Mouse (Mus musculus) midbrain, postnatal 0 days (tissue): Measurements from ENCODE around the gene Cacna1i. TPM values are rescaled to one million over a fixed set of nuclear protein-coding genes. Genes with fewer than 3 reads are reported as not detected.

Experiments
- ATAC-seq: fragments of 200-750 bp; cut with Nextera tagmentation; 2 replicates; pipeline ENCODE4 v1.8.0; 2017; ENCODE audit warnings: moderate number of reproducible peaks, mild to moderate bottlenecking, moderate TSS enrichment, moderate library complexity; ENCODE audit not compliant: low FRiP score
- DNase-seq: peaks from one replicate; pipeline ENCODE4 v3.0.0-alpha.2; 2015; ENCODE audit warnings: low spot score
- H3K27ac ChIP-seq: fragments of 300-500 bp; sonication (generic); 2 replicates; pipeline ENCODE4 v1.5.1; 2014; ENCODE audit warnings: low read depth, mild to moderate bottlenecking, low read length, mixed read lengths
- H3K27me3 ChIP-seq: fragments of 300-500 bp; sonication (generic); 2 replicates; pipeline ENCODE4 v1.6.1; 2014; ENCODE audit warnings: low read length, control low read depth, mixed read lengths; ENCODE audit not compliant: insufficient read depth
- H3K36me3 ChIP-seq: fragments of 300-500 bp; sonication (generic); 2 replicates; pipeline ENCODE4 v1.6.1; 2014; ENCODE audit warnings: low read length, control low read depth, mixed read lengths; ENCODE audit not compliant: insufficient read depth
- H3K4me1 ChIP-seq: fragments of 300-500 bp; sonication (generic); 2 replicates; pipeline ENCODE4 v1.6.1; 2014; ENCODE audit warnings: mild to moderate bottlenecking, control low read depth, antibody characterized with exemption, low read length, mixed read lengths; ENCODE audit not compliant: insufficient read depth
- H3K4me2 ChIP-seq: fragments of 300-500 bp; sonication (generic); 2 replicates; pipeline ENCODE4 v1.6.1; 2014; ENCODE audit warnings: low read depth, mild to moderate bottlenecking, low read length, mixed read lengths; ENCODE audit not compliant: poor library complexity, severe bottlenecking
- H3K4me3 ChIP-seq: fragments of 300-500 bp; sonication (generic); 2 replicates; pipeline ENCODE4 v1.5.1; 2014; ENCODE audit warnings: low read depth, mild to moderate bottlenecking, low read length, moderate library complexity
- H3K9ac ChIP-seq: fragments of 300-500 bp; sonication (generic); replicated peaks from 2 replicates; pipeline ENCODE4 v1.6.1; 2014; ENCODE audit warnings: mild to moderate bottlenecking, low read length, moderate library complexity, mixed read lengths; ENCODE audit not compliant: poor library complexity, severe bottlenecking
- H3K9me3 ChIP-seq: fragments of 300-500 bp; sonication (generic); 2 replicates; pipeline ENCODE4 v1.6.1; 2016; ENCODE audit warnings: low read length, control low read depth
- CTCF ChIP-seq: IDR thresholded peaks from 2 replicates; pipeline ENCODE4 v1.5.1; 2016; ENCODE audit warnings: antibody characterized with exemption, mild to moderate bottlenecking
- WGBS: fragments of 180-500 bp; shearing (Covaris S2); extraction: QIAGEN DNeasy Blood & Tissue Kit; methylation state at CpG from one replicate; pipeline ENCODE4 v1.1.7; 2014; 5-methylcytosine and 5-hydroxymethylcytosine counted together
- polyA plus RNA-seq: library from polyadenylated mRNA; unstranded; fragments of >200 nt; fragmentation: Nextera tagmentation; extraction: Ambion mirVana; gene quantifications from 2 replicates; pipeline ENCODE4 v1.2.1, GENCODE M21; 2015
- total RNA-seq: library from RNA; depleted of rRNA; stranded (reverse); fragments of >200 nt; gene quantifications from 2 replicates; pipeline ENCODE4 v1.2.3, GENCODE M21; 2014

Gene Cacna1i
- total and polyA plus RNA-seq, 2 experiments from 2014 or later = 1.1 to 14.6 TPM

DNA sequence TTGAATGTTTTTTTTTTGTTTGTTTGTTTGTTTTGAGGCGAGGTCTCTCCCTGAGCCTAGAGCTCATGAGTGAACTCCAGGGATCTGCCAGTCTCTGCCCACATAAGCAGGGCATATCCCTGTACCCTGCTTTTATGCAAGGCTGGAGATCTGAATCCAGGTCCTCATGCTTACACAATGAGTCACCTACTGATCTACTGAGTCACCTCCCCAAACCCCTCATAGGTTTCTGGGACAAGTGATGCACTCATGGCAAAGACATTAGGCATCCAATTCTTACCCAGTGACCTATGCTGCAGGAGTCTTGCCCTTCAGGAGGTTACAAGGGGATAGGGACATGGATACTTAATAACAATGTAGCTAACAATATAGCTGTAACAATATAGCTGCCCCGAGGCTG is 100.1 kb downstream of the Cacna1i start:
- 97% methylated on average over 2 of the region's 2 CpGs for WGBS
- H3K9me3 ChIP-seq = no peaks in the 10 kb centered on the region

DNA sequence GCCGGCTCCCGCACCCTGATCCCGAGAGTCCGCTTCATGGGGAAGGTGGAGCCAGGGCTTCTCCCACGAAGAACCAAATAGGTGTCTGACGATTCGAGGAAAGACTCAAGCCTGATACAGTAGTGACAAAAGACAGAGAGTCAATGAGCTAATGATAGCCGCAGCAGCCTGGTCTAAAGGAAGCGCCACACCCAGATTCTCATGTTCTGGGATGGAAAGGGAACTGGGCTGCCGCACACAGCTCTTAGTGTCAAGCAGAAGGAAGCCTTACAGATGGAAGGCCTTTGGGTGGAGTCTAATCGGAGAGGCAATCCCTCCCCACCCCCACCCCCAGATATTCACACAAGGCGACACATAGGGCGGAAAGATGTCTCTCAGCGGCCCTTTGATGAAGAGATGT is 104.8 kb downstream of the Cacna1i start:
- Histone ChIP-seq H3K4me2 (no peak overlapping the region), H3K9ac (no peak overlapping the region), H3K36me3 (peaks cover 5% of the 10 kb centered on the region), H3K4me1 (no peaks in the 10 kb centered on the region), H3K27ac (no peak overlapping the region), H3K27me3 (no peaks in the 10 kb centered on the region), H3K4me3 (no peak overlapping the region), H3K9me3 (no peaks in the 10 kb centered on the region)
- no peak for TF ChIP-seq CTCF
- no peak for DNase-seq
- 88% methylated on average over 14 of the region's 14 CpGs for WGBS
- no peak for ATAC-seq

More for the DNA sequence above, 100.1 kb downstream of the Cacna1i start:
- H3K4me1 ChIP-seq = no peaks in the 10 kb centered on the region
- ATAC-seq (no peak), DNase-seq (no peak)
- H3K27ac ChIP-seq = no peak overlapping the region
- H3K4me3 ChIP-seq = no peak overlapping the region
- H3K4me2 ChIP-seq = no peak overlapping the region
- no peak for TF ChIP-seq CTCF
- H3K36me3 ChIP-seq = peaks cover 3% of the 10 kb centered on the region; the same call in 1 of the 2 replicates
- no peaks in the 10 kb centered on the region for H3K27me3 ChIP-seq
- no peak overlapping the region for H3K9ac ChIP-seq

- Histone ChIP-seq H3K9me3 (no peaks in the 10 kb centered on the region), H3K4me3 (no peak overlapping the region), H3K9ac (no peak overlapping the region), H3K4me2 (no peak overlapping the region), H3K4me1 (no peaks in the 10 kb centered on the region), H3K27me3 (no peaks in the 10 kb centered on the region), H3K27ac (no peak overlapping the region), H3K36me3 (peaks cover 2% of the 10 kb centered on the region)
- ATAC-seq (no peak), DNase-seq (no peak)
- 83% methylated on average over 22 of the region's 22 CpGs for WGBS
- no peak for TF ChIP-seq CTCF
These were observed 108.0 kb downstream of the Cacna1i start for GRCm38 (mm10) chr15:80395035-80395434.

- WGBS = 82% methylated on average over 1 of the region's 1 CpGs
- ATAC-seq (no peak), DNase-seq (no peak)
These were observed 112.4 kb downstream of the Cacna1i start for GRCm38 (mm10) chr15:80399451-80399850.

GRCm38 (mm10) chr15:80401387-80401898 is 114.4 kb downstream of the Cacna1i start:
- peak; percentile 66 for DNase-seq
- Histone ChIP-seq H3K4me2 (no peak overlapping the region), H3K27me3 (no peaks in the 10 kb centered on the region), H3K4me1 (0 out of 2 replicates have a peak, but pooled peaks cover 4% of the 10 kb centered on the region), H3K4me3 (no peak overlapping the region), H3K9me3 (no peaks in the 10 kb centered on the region), H3K27ac (peak overlapping the region; percentile 47), H3K9ac (no peak overlapping the region), H3K36me3 (no peaks in the 10 kb centered on the region)
- TF ChIP-seq CTCF = no peak
- ATAC-seq = peak; percentile 68
- WGBS = 3% methylated on average over 2 of the region's 2 CpGs

More at GRCm38 (mm10) chr15:80399451-80399850, 112.4 kb downstream of the Cacna1i start:
- Histone ChIP-seq H3K27me3 (no peaks in the 10 kb centered on the region), H3K4me2 (no peak overlapping the region), H3K9me3 (no peaks in the 10 kb centered on the region), H3K27ac (no peak overlapping the region), H3K4me1 (0 out of 2 replicates have a peak, but pooled peaks cover 4% of the 10 kb centered on the region), H3K36me3 (peaks cover 2% of the 10 kb centered on the region; the same call in 1 of the 2 replicates), H3K9ac (no peak overlapping the region), H3K4me3 (no peak overlapping the region)
- no peak for TF ChIP-seq CTCF

DNA sequence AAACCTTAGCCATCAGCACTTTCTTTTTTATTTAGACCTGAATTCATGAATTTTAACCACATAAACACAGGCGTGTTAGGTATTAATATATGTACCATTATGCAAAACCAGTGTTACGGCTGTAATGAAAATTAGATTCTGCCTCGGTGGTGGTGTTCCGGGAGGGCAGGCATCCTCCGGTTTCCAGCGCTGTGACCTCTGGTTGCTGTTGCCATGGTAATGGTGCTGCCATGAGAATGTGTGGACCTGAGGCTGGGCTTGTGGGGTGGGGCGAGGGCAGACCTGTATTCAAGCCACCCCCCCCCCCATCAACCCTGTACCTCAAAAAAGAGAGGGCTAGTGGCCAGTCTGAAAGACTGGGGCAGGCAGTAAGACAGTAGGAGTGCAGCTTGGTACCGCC is 114.9 kb downstream of the Cacna1i start:
- Histone ChIP-seq H3K9ac (no peak overlapping the region), H3K4me3 (no peak overlapping the region), H3K27ac (no peak overlapping the region), H3K9me3 (no peaks in the 10 kb centered on the region), H3K4me2 (no peak overlapping the region), H3K4me1 (0 out of 2 replicates have a peak, but pooled peaks cover 4% of the 10 kb centered on the region), H3K27me3 (no peaks in the 10 kb centered on the region), H3K36me3 (no peaks in the 10 kb centered on the region)
- WGBS = 22% methylated on average over 8 of the region's 8 CpGs
- peak; percentile 25 for DNase-seq
- ATAC-seq = no peak
- no peak for TF ChIP-seq CTCF
